Mouse (Mus musculus): ENCODE measurements around the gene Rsc1a1.

The Rsc1a1 gene

DNA sequence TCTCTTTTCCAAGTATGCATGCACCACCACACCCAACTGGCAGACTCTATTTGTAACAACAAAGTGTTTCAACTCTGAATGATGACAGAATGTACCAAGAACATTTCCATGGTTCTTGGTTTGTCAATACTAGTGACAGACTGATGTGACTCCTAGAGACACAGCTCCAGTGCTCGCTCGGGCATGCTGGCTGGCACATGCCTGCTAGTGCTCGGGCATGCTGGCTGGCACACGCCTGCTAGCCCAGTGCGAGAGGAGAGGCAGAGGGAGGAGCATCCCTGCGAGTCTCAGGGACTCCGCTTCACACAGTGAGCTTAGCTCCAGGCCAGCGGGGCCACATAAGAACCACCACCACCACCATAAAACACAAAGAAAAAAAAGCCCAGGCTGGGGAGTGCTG lies 9.3 kb upstream of the Rsc1a1 start:
- DNase-seq (ENCODE audit: low read depth) = no peak

GRCm38 (mm10) chr4:141688505-141688904 lies 3.1 kb upstream of the Rsc1a1 start:
- no peak for DNase-seq (ENCODE audit: low read depth)

- no peak for DNase-seq (ENCODE audit: low read depth)
These were observed 1.1 kb upstream of the Rsc1a1 start for GRCm38 (mm10) chr4:141686525-141686924.

DNA sequence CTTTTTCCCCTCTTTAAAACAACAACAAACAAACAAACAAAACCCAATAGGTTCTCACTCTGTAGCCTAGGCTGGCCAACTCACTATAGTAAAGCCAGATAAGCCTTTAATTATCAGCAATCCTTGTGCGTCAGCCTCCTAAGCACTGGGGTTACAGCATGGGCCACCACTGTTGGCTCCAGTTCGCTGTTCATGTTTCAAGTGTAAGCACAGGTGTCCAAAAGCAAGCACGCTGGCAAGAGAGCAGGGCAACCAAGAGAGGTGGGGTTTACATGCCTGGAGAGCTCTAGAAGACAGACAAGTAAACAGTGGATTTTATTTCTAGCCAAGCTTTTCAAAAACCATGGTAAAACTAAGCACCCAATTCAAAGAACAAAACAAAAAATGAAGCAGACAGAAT lies 694 bp upstream of the Rsc1a1 start:
- no peak for DNase-seq (ENCODE audit: low read depth)

GRCm38 (mm10) chr4:141682706-141683230 lies 2.6 kb downstream of the Rsc1a1 start:
- DNase-seq (ENCODE audit: low read depth) = no peak

DNA sequence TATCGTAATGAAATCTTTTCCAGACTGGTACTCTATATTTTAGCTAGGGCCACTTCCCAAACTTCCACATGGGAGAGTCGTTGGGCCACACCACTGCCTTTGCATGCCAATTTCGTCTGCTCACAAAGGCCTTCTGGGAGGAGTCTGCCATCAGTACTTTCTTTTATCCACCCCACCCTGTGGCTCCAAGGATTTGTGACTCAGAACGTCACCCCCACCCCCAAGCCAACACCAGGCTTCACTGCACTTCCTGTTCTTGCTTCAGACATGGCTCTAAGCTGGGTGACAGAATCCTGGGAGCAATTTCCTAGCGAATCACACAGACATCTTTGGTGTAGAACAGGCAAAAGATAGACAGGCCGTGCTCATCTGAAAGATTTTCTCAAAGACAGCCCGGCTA lies 3.6 kb downstream of the Rsc1a1 start:
- DNase-seq (ENCODE audit: low read depth) = peak; percentile 53

GRCm38 (mm10) chr4:141680892-141681291 lies 4.5 kb downstream of the Rsc1a1 start:
- no peak for DNase-seq (ENCODE audit: low read depth)

DNA sequence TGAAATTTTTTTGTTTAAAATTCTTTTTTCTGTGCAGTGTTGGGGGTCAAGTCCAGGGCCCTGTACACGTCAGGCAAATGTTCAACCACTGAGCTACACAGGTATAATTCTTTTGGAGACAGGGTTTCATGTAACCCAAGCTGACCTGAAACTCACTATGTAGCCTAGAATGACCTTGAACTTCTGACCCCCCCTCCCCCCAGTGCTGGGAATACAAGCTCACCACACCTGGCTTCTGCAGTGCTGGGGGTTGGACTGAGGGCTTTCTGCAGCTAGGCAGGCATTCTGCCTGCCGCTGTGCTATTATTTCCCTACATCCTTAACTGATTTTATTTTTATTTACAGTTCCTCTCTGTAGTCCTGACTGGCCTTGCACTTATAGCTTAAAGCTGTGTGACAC lies 6.4 kb downstream of the Rsc1a1 start:
- no peak for DNase-seq (ENCODE audit: low read depth)

GRCm38 (mm10) chr4:141676462-141676979 lies 8.9 kb downstream of the Rsc1a1 start:
- no peak for DNase-seq (ENCODE audit: low read depth)

DNA sequence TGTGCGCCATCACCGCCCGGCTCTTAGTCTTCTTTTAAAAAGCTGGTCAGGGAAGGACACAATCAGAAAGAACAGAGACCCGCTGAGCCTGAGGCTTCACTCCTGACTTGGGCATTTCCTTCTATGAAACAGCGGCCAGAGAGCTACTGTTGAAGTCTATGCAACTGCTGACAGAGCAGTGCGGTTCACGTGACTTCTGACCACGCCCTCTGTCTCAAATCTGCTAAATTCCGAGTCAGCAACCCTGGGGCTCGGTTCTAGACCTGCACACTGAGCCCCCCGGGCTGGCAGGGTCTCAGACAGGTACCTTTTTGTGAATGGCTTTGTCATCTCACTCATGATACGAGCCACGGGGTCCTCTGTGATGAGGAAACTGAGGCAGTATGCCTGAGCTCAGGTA lies 13.1 kb downstream of the Rsc1a1 start:
- DNase-seq (ENCODE audit: low read depth) = no peak

DNA sequence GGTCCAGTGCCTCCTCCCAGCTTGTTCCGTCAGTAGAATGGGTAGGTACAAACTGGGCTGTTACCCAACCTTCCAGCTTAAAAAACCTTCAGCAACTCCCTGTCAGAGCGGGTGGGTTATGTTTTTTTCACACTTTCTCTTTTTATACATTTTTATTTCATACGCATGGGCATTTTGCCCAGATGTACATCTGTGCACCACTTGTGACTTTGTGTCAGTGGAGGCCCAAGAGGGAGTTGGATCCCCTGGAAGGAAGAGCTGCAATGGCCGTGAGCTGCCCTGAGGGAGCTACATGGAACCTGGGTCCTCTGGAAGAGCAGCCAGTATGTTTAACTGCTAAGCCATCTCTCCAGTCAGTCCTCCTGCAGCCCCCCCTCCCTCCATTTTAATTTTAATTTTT lies 14.0 kb downstream of the Rsc1a1 start:
- no peak for DNase-seq (ENCODE audit: low read depth)

- peak; percentile 88 for DNase-seq (ENCODE audit: low read depth)
These were observed 15.3 kb downstream of the Rsc1a1 start for GRCm38 (mm10) chr4:141669898-141670712.

DNA sequence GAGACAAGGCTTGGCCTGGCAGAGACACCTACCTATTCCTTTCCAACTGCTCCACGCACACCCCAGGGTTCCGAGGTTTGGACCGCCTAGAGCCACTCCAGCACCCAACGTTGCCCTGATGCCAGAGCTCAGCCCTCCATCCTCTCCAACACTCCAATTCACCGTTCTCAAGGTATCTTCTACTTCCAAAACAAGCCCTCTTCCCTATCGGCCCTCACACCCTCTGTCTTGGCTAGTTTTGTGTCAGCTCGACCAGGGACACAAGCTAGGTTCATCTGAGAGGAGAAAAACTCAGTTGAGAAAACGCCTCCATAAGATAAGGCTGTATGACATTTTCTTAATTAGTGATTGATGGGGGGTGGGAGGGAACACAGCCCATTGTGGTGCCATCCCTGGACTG lies 20.6 kb downstream of the Rsc1a1 start, which contains the start of gene Plekhm2:
Gene Plekhm2 (minus strand): TSS at position 101 of the 400 bp plus-strand sequence.
- DNase-seq (ENCODE audit: low read depth) = no peak

DNA sequence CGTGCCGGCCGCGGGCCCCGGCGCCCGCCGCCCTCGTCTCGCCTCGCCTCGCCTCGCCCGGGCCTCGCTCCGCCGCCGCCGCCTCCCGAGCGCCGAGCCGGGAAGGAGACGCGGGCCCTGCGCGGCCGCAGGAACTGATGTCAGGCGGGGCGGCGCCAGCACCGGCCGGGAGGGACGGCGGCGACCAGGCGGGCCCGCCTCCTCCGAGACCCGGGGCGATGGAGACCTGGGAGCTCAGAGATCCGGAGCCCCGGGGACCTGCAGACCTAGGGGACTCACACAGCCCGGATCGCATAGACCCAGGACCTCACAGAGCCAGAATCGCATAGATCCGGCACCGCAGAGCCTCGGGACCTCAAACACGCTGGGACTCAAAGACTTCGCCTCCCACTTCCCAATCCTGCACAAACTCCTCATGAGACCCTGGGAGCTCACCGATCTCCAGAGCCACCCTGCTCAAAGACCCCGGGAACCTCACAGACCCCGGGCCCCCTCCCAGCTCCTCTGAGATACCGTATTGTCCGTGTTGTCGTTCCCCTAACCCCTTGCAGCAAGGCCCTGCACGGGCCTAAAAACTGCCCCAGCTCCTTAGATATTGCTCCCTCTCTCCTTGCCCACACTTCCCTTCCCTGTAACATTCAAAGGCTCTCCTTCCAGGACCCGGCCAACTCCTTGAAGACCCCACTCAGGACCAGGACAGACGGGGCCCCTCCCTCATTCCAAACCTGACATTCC lies 21.2 kb downstream of the Rsc1a1 start:
- no peak for DNase-seq (ENCODE audit: low read depth)

- DNase-seq (ENCODE audit: low read depth) = no peak
These were observed 22.1 kb downstream of the Rsc1a1 start for GRCm38 (mm10) chr4:141663122-141663931.

- DNase-seq (ENCODE audit: low read depth) = no peak
These were observed 24.5 kb downstream of the Rsc1a1 start for GRCm38 (mm10) chr4:141660884-141661283.

DNA sequence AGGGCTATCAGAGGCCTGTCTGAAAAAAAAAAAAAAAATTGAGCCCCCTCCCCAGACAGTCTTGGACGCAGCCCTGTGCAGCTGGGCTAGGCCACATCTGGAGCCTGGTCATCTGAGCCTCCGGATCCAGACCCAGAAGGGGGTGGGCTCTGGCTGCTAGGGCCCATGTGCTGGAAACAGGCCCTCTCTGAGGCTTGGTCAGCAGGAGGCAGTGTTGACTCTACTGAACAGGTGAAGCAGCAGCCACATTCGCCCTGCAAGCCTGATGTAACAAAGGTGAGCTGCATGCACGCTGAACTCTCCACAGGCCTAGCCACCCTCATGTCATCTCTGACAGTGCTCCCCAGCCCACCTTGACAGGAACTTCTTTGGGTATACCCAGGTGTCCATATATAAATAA lies 25.7 kb downstream of the Rsc1a1 start:
- no peak for DNase-seq (ENCODE audit: low read depth)

DNA sequence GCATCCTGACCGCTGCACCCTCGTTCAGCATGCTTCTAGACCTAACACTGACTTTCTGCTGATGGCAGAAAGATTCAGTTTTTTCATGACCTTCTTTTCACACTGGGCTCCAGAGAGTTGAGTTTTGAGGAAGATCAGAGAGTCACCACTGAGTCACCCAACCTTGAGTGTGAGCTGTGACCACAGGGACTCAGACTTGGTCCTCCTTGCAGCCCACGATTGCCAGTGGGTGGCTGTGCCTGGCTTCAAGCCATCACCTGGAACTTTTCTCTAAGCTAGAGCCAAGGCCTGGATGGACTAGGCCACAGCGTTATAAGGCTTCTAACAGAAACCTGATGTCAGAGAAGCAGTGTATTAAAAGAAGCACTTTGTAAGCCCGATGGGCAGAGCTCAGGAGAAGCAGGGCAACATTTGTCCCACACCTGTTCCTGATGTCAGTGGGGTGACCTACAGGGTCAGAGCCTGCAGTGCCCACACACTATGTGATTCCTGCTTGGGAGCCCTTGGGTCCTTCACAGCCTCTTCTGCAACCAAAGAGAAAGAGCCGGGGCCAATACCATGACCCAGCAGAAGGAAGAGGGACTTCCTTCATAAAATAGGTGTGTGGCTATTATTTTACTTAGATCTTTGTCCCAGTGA lies 26.4 kb downstream of the Rsc1a1 start:
- DNase-seq (ENCODE audit: low read depth) = no peak

DNA sequence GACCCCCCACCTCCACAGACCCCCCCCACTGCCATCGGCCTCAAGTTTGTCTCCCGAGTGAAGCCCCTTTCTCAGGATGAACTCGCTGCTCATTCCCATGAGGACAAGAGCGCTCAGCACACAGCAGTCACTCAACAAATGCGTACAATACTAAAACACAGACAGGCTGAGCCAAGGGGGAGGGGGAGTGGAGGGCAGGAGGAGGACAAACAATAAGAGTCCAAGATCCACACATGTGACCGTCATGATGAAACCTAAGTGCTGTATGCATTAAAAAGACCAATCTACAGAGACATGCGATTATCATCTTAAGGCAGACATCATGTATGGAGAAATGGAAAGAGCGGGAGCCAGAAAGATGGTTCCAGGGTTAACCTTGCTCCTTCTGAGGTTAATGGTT lies 28.5 kb downstream of the Rsc1a1 start:
- DNase-seq (ENCODE audit: low read depth) = no peak

DNA sequence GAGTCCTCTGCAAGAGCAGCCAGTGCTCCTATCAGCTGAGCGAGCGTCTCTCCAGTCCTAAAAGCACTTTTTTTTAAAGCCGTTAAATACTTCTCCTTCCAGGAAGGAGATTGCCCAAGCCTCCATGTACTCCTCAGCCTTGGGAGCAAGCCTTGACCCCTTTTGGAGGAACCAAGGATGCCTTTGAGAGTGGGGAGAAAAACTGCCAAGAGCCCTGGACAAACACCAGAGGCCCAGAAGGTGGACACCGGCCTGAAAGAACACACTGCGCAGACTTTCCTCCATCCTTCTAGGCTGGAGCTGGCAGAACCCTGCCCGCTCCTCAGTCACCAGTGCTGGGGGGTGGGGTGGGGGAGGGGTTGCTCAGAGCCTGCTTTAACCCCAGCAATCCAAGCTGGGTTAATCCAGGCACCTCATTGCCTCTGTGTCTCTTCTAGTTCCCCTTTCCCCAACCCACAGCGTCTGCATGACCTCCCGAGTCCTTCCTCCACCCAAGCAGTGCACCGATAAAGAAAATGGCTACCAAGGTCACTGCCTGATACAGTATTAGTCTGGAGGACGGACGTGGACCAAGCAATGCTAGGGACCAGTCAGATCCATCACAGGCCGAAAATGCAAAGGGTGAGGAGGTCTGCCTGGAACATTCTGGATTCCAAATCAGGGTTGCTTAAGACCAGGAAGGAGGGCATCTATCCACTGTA lies 29.3 kb downstream of the Rsc1a1 start:
- DNase-seq (ENCODE audit: low read depth) = no peak

- no peak for DNase-seq (ENCODE audit: low read depth)
These were observed 30.9 kb downstream of the Rsc1a1 start for GRCm38 (mm10) chr4:141654509-141654908.

Measured in fibroblast of lung, adult 2 months (primary cell).